Mouse (Mus musculus) intestine, embryonic 15.5 days (tissue): ENCODE results near the gene Bend4. TPM values are rescaled to one million over a fixed set of nuclear protein-coding genes. Genes with fewer than 3 reads are reported as not detected.
A peak's percentile ranks its signal among the peaks of the same experiment; 100 is the strongest.

Experiments
- ATAC-seq: fragments of 200-750 bp; cut with Nextera tagmentation; 2 replicates; pipeline ENCODE4 v1.8.0; 2017; ENCODE audit warnings: moderate TSS enrichment, moderate library complexity
- H3K27ac ChIP-seq: fragments of 300-500 bp; sonication (generic); 2 replicates; pipeline ENCODE4 v1.5.1; 2015; ENCODE audit warnings: mild to moderate bottlenecking, inconsistent platforms
- H3K27me3 ChIP-seq: fragments of 300-500 bp; sonication (generic); replicated peaks from 2 replicates; pipeline ENCODE4 v1.6.1; 2015; ENCODE audit warnings: inconsistent platforms
- H3K36me3 ChIP-seq: fragments of 300-500 bp; sonication (generic); 2 replicates; pipeline ENCODE4 v1.6.1; 2015; ENCODE audit warnings: inconsistent platforms
- H3K4me1 ChIP-seq: fragments of 300-500 bp; sonication (generic); replicated peaks from 2 replicates; pipeline ENCODE4 v1.6.1; 2015; ENCODE audit warnings: inconsistent platforms
- H3K4me2 ChIP-seq: fragments of 300-500 bp; sonication (generic); replicated peaks from 2 replicates; pipeline ENCODE4 v1.6.1; 2015; ENCODE audit warnings: mild to moderate bottlenecking, inconsistent platforms
- H3K4me3 ChIP-seq: fragments of 300-500 bp; sonication (generic); replicated peaks from 2 replicates; pipeline ENCODE4 v1.5.1; 2015; ENCODE audit warnings: inconsistent platforms
- H3K9ac ChIP-seq: fragments of 300-500 bp; sonication (generic); 2 replicates; pipeline ENCODE4 v1.6.1; 2015; ENCODE audit warnings: inconsistent platforms
- H3K9me3 ChIP-seq: fragments of 300-500 bp; sonication (generic); 2 replicates; pipeline ENCODE4 v1.6.1; 2016; ENCODE audit warnings: inconsistent platforms
- WGBS: fragments of 180-500 bp; shearing (Covaris S2); methylation state at CpG from one replicate; pipeline ENCODE4 v1.1.7; 2015; 5-methylcytosine and 5-hydroxymethylcytosine counted together
- polyA plus RNA-seq: library from polyadenylated mRNA; unstranded; fragments of >200 nt; fragmentation: Nextera tagmentation; extraction: Ambion mirVana; gene quantifications from 2 replicates; pipeline ENCODE4 v1.2.1, GENCODE M21; 2015

Gene Bend4
- polyA plus RNA-seq, 1 experiment from 2014 or later = 3.7 TPM

DNA sequence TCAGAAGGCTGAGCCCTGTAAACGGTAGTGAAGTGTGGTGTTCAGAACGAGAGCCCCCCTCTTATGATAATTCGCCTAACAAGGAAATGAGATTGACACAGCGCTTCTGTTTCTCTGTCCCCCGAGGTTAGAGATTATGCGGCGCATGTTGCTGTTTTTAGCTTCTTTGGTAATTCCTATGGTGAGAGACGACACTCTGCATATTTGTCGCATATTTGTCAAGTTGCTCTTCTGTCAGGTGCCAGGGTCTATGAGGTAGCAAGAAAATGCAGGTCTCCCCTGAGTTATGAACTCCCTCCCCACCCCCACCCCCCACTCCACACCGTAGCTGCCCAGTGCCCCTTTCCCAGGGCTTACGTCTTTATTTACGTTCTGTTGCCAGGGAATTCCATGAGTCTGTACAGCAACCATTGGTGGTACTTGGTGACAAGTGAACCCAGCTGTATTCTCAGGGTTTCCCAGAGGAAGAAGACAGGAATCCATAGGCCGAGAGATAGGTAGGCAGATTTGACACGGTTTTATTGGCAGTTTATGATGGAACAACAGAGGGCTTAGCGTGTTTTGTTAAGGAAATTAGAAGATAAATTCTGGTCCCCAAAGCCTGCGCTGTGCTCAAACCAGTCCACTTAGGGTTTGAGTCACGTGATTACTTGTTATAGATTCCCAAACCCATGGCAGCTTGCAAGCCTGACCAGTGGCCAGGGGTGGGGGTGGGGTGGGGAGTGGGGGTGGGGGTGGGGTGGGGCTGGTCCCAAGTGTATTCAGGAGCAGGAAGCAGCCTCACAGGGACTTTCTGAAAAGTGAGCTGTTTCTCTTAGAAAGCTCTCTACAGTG is 16.3 kb upstream of the Bend4 start:
- 27% methylated on average over 17 of the region's 17 CpGs for WGBS

DNA sequence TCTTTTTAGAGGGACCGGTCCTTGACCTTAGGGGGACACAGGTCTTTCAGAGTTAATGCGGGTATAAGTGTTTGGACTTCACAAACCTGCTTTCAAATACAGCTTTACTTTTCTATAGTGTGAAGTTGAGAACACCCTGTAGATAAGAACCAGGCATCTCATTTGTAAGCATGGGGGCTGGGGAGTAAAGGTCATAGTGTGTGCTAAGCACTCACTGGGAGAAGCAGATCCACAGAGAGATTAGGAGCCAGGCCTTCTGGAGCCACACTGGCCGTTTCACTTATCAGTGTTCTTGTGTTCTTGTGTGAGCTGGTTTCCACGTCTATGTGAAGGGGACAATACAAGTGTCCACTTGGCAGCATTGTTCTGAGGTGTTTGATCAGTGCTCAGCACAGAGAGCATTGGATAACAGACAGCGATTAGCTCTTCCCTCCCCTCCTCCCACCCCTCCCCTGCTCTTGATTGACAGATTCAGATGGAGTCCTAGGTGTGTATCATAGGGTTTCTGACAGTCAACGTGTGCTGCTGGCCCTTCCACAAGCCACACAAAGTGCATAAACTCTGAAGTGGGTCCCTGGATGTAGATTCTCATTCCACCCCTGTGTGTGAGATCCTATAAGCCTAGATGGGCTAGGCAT is 14.8 kb upstream of the Bend4 start:
- H3K27ac ChIP-seq = no peak overlapping the region
- no peak overlapping the region for H3K9ac ChIP-seq
- no peak overlapping the region for H3K4me3 ChIP-seq
- no peaks in the 10 kb centered on the region for H3K27me3 ChIP-seq
- no peaks in the 10 kb centered on the region for H3K9me3 ChIP-seq
- H3K4me1 ChIP-seq = peaks cover 6% of the 10 kb centered on the region; the same call in 1 of the 2 replicates
- peak; percentile 78 for ATAC-seq
- 42% methylated on average over 6 of the region's 6 CpGs for WGBS
- no peaks in the 10 kb centered on the region for H3K36me3 ChIP-seq
- no peak overlapping the region for H3K4me2 ChIP-seq

More for the DNA sequence above, 16.3 kb upstream of the Bend4 start:
- Histone ChIP-seq H3K9me3 (no peaks in the 10 kb centered on the region), H3K36me3 (no peaks in the 10 kb centered on the region), H3K4me2 (no peak overlapping the region), H3K4me1 (peaks cover 6% of the 10 kb centered on the region; the same call in 1 of the 2 replicates), H3K4me3 (no peak overlapping the region), H3K27me3 (no peaks in the 10 kb centered on the region), H3K9ac (no peak overlapping the region), H3K27ac (no peak overlapping the region)
- ATAC-seq = 0 out of 2 replicates have a peak, but pooled peaks have one; percentile 3

DNA sequence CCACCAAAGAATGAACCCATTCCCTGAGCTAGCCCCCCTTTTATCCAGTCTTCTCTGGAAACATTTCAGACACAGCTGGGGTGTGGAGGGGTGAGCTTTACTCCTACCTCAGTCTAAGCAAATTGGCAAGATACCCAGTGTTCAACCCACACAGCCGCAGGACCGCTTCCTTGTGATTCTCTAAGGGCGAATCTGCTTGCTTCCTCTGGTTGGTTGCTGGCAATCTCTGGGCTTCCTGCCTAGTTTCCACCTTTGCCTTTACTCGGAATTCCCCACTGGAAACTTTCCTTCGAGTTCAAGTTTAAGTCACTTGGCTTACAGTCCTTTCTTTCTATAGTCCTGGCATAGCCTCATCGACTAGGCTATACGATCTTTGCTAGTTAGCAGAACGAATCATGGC is 12.5 kb upstream of the Bend4 start:
- H3K36me3 ChIP-seq = no peaks in the 10 kb centered on the region
- no peak for ATAC-seq
- H3K27ac ChIP-seq = no peak overlapping the region
- no peaks in the 10 kb centered on the region for H3K4me1 ChIP-seq
- no peak overlapping the region for H3K4me2 ChIP-seq
- no peak overlapping the region for H3K4me3 ChIP-seq
- no peak overlapping the region for H3K9ac ChIP-seq
- no peaks in the 10 kb centered on the region for H3K27me3 ChIP-seq
- 88% methylated on average over 8 of the region's 8 CpGs for WGBS
- H3K9me3 ChIP-seq = no peaks in the 10 kb centered on the region

DNA sequence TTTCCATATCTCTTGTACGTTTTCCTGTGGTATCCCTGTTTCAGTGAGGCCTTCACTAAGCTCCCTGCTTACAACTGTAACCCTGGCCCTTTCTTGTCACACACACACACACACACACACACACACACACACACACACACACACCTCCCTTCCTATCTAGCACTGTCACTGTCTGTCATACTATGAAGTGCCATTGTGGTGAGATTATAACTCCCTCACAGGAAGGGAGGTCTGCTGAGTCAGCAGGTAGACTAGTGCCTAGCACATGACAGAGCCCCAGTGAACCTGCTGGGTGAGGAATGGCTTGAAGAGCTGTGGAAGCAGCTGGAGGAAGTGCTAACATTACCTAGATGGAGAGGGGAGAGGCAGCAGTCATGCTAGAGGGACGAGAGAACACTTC is 9.3 kb upstream of the Bend4 start:
- ATAC-seq = peak; percentile 84
- H3K9me3 ChIP-seq = no peaks in the 10 kb centered on the region
- H3K4me1 ChIP-seq = no peaks in the 10 kb centered on the region
- H3K27ac ChIP-seq = 0 out of 2 replicates have a peak overlapping the region, but pooled peaks have one; percentile 13
- no peaks in the 10 kb centered on the region for H3K36me3 ChIP-seq
- H3K4me2 ChIP-seq = no peak overlapping the region
- no peaks in the 10 kb centered on the region for H3K27me3 ChIP-seq
- H3K4me3 ChIP-seq = no peak overlapping the region
- H3K9ac ChIP-seq = no peak overlapping the region
- WGBS = 32% methylated on average over 2 of the region's 2 CpGs

DNA sequence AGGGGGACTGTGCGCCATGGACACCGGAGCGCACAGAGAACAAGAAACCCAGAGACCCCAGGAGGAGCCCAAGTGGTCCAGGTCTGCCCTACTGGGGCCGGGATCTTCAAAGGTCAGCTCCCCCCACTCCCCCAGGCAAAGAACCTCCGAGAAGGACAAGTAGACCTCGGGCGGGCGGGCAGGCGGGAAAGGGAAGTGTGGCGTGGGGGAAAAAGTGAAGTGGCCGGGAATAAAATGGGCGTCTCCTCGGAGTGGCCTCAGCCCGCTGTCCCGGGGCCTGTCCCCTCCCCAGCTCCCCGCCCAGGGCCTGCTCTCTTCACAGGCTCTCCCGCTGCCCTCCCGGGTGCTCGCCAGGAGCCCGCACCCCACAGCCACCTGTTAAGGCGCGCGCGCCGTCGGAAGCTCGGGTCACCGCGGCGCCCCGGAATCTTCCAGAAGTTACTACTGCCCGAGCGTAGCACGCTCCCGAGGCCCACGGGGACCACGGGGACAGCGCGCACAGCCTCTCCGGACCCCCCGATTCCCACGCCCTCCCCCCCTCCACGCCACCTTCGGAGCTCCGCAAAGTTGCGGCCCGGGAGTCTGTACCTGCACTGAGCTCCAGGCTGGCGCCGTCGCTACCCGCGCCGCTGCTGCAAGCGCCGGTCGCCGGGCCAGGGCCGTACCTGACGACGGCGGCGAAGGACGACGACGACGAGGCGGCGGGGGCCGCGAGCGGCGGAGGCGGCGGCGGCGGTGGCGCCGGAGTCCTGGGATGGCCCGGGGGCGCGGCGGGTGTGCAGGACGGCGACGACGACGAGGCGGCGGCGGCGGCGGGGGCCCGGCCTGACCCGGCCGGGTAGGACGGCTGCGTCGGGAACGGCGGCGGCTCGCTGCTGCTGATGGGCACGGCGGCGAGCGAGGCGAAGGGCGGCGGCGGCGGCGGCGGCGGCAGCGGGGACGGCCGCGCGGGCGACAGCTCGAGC is 1.4 kb downstream of the Bend4 start:
- H3K4me2 ChIP-seq = peak overlapping the region; percentile 91
- peak overlapping the region; percentile 72 for H3K4me3 ChIP-seq
- H3K27ac ChIP-seq = no peak overlapping the region
- 1% methylated on average over 104 of the region's 121 CpGs for WGBS
- peaks cover 12% of the 10 kb centered on the region for H3K4me1 ChIP-seq
- no peaks in the 10 kb centered on the region for H3K36me3 ChIP-seq
- H3K9me3 ChIP-seq = no peaks in the 10 kb centered on the region
- H3K27me3 ChIP-seq = peaks cover 16% of the 10 kb centered on the region
- peak overlapping the region; percentile 59 for H3K9ac ChIP-seq
- peak; percentile 70 for ATAC-seq

DNA sequence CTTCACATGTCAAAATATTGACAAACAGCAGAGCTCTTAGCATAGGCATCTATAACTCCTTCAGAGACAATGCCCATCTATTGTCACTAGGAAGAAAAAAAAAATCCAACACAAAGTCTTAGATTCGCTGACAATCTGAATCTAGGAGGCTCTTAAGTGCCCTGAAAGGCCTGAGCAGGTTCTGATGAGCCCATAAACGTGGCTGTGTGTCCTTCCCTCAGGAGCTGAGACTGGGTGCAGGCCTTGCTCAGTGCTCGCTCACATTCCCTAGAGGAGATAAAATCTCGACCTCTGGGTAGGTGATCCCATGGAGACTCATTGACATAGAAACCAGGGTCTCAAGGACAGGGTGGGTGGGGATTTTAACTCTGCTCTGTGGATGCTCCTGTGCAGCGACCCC is 2.1 kb downstream of the Bend4 start:
- no peak for ATAC-seq
- no peaks in the 10 kb centered on the region for H3K9me3 ChIP-seq
- H3K27me3 ChIP-seq = peaks cover 16% of the 10 kb centered on the region
- peak overlapping the region; percentile 91 for H3K4me2 ChIP-seq
- peak overlapping the region; percentile 72 for H3K4me3 ChIP-seq
- peaks cover 12% of the 10 kb centered on the region for H3K4me1 ChIP-seq
- H3K9ac ChIP-seq = 0 out of 2 replicates have a peak overlapping the region, but pooled peaks have one; percentile 59
- 25% methylated on average over 5 of the region's 5 CpGs for WGBS
- H3K27ac ChIP-seq = no peak overlapping the region
- no peaks in the 10 kb centered on the region for H3K36me3 ChIP-seq

DNA sequence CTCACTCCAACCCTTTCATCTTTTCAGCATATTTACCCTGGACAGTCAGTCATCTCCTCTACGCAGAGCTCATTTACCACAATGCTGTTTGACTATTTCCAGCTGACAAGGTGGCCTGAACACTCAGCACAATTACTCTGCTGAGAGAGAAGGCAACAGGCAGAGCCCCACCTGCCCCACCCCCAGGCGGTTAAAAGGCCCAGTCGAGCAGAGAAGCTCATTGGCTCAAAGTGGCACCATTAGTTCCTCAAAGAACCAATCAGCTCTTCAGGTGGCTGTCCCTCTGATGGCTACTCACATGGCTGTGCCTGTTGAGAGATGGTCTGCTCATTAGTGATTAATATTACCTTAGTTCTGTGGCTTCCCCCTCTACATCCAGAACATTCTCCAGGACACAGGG is 3.5 kb downstream of the Bend4 start:
- H3K27me3 ChIP-seq = peaks cover 16% of the 10 kb centered on the region
- no peak overlapping the region for H3K4me3 ChIP-seq
- WGBS = 57% methylated on average over 3 of the region's 3 CpGs
- no peak for ATAC-seq
- no peak overlapping the region for H3K9ac ChIP-seq
- H3K4me2 ChIP-seq = no peak overlapping the region
- no peaks in the 10 kb centered on the region for H3K9me3 ChIP-seq
- H3K4me1 ChIP-seq = peaks cover 12% of the 10 kb centered on the region
- H3K36me3 ChIP-seq = no peaks in the 10 kb centered on the region
- H3K27ac ChIP-seq = no peak overlapping the region

DNA sequence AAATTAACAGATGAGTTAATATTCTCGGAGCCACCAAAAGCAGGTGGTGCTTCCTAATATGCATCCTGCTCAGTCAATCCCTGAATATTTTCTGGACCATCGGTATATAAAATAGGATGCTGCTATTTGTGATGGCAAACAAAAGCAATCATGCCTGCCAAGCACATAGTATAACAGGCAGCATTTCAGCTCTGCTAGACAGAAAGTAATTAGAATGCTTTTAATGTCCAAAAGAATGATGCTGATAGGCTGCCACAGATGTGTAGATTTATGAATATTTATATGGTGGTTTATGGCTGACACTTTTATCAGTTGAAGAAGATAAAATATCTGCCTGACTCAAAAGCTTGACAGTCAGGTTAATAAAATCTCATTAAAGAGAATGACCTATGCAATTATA is 4.1 kb downstream of the Bend4 start:
- H3K36me3 ChIP-seq = no peaks in the 10 kb centered on the region
- no peak overlapping the region for H3K9ac ChIP-seq
- H3K4me2 ChIP-seq = no peak overlapping the region
- H3K27ac ChIP-seq = no peak overlapping the region
- peaks cover 16% of the 10 kb centered on the region for H3K27me3 ChIP-seq
- H3K4me3 ChIP-seq = no peak overlapping the region
- H3K4me1 ChIP-seq = peaks cover 12% of the 10 kb centered on the region
- ATAC-seq = no peak
- no peaks in the 10 kb centered on the region for H3K9me3 ChIP-seq
- WGBS = 87% methylated on average over 2 of the region's 2 CpGs

DNA sequence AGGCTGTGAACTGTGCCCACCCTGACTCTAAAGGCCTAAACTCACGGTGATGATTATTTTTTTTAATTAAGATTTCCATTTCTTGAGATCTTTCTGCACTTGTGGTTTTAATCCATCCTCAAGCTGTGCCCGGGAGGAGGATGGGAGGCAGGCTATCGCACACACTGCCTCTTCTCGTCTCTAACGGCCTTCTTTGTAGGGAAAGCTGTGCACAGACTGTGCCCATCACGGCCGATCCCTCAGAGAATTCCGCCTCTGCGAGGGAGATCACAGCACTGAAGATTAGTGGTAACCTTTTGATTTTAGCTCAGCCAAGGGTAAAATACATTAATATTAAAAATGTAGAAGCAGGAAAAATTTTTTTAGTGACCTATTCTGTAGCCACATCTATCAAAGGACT is 4.8 kb downstream of the Bend4 start:
- peaks cover 13% of the 10 kb centered on the region for H3K27me3 ChIP-seq
- H3K27ac ChIP-seq = no peak overlapping the region
- ATAC-seq = no peak
- H3K9me3 ChIP-seq = no peaks in the 10 kb centered on the region
- no peak overlapping the region for H3K4me3 ChIP-seq
- H3K36me3 ChIP-seq = no peaks in the 10 kb centered on the region
- 80% methylated on average over 9 of the region's 9 CpGs for WGBS
- no peak overlapping the region for H3K9ac ChIP-seq
- H3K4me1 ChIP-seq = peaks cover 12% of the 10 kb centered on the region
- no peak overlapping the region for H3K4me2 ChIP-seq

DNA sequence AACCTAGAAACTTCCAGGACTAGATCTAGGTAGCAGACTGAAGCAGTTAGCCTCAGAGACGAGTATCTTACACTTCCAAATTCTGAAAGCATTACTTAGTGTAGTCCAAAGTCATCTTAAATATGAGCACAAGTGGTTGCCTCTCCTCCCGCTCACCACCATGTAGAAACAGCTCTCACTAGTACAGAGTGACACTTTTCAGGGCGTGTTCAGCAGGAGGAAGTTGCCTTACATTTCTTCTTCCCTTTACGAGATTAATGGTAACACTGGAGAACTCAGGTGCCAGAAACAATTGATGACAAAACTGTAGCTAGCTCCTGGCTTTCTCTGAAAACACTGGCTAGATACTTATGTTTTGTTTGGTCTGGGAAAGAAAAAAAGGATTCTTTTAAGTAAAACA is 8.7 kb downstream of the Bend4 start:
- Histone ChIP-seq H3K4me3 (no peak overlapping the region), H3K9ac (no peak overlapping the region), H3K27ac (no peak overlapping the region), H3K27me3 (no peaks in the 10 kb centered on the region), H3K4me1 (no peaks in the 10 kb centered on the region), H3K9me3 (no peaks in the 10 kb centered on the region), H3K4me2 (no peak overlapping the region), H3K36me3 (no peaks in the 10 kb centered on the region)
- ATAC-seq = no peak
- 67% methylated on average over 4 of the region's 4 CpGs for WGBS

DNA sequence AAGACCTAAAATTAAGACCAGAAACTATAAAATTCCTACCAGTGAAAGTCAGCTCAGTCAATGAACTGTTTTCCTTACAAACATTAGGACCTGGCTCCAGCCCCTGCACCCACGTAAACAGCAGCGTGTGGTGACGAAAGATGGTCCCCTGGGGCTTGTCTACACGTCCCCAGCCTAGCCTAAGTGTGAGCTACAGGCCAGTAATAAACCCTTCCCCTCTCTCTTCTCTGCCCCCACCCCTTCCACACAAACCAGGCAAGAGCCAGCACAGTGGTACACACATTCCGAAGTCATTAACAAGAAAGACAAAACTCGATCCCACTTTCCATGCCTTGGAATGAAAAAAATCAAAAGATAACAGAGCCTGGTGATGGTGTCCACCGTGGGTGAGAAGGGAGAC is 16.6 kb downstream of the Bend4 start:
- Histone ChIP-seq H3K4me1 (0 out of 2 replicates have a peak, but pooled peaks cover 4% of the 10 kb centered on the region), H3K4me2 (no peak overlapping the region), H3K27ac (no peak overlapping the region), H3K36me3 (no peaks in the 10 kb centered on the region), H3K9me3 (no peaks in the 10 kb centered on the region), H3K9ac (no peak overlapping the region), H3K27me3 (no peaks in the 10 kb centered on the region), H3K4me3 (no peak overlapping the region)
- WGBS = 72% methylated on average over 7 of the region's 7 CpGs
- ATAC-seq = no peak

DNA sequence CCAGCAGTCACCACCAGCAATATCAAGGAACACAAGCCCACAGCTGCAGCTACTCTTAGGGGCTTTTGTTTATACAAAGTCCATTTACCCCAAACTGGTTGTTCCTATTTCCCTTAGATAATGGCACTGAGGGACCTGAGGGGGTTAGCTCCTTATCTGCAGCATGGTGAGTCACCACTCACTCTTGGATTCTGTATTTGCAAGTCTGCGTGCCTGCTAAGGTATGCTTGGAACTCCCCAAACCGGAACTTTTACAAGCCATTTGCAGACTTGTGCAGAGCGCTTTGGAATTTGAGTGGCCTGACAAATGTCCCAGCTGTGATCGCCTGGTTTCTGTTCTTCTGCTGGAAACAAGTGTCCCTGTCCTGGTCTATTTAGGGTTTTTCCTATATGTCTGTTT is 17.7 kb downstream of the Bend4 start:
- 11% methylated on average over 4 of the region's 4 CpGs for WGBS

More for the DNA sequence above, 17.7 kb downstream of the Bend4 start:
- ATAC-seq = peak; percentile 67; the same call in 1 of the 2 replicates
- Histone ChIP-seq H3K4me3 (no peak overlapping the region), H3K36me3 (no peaks in the 10 kb centered on the region), H3K27me3 (no peaks in the 10 kb centered on the region), H3K4me1 (0 out of 2 replicates have a peak, but pooled peaks cover 4% of the 10 kb centered on the region), H3K27ac (no peak overlapping the region), H3K9me3 (no peaks in the 10 kb centered on the region), H3K9ac (no peak overlapping the region), H3K4me2 (no peak overlapping the region)
